Mouse (Mus musculus): Measurements from ENCODE around the gene Met. TPM values are rescaled to one million over a fixed set of nuclear protein-coding genes. Genes with fewer than 3 reads are reported as not detected.

Gene Met
- total RNA-seq, 1 experiment = 7.6 TPM

GRCm38 (mm10) chr6:17573227-17573626 lies 109.6 kb downstream of the Met start:
- H3K9ac ChIP-seq (ENCODE audit: insufficient read depth, low read depth, low read length, poor library complexity, severe bottlenecking) = no peak overlapping the region
- H3K27ac ChIP-seq (ENCODE audit: insufficient read depth, low read depth, low read length, poor library complexity, severe bottlenecking) = no peak overlapping the region
- no peaks in the 10 kb centered on the region for H3K9me3 ChIP-seq (ENCODE audit: control insufficient read depth, insufficient read depth, low read depth, low read length)
- H3K36me3 ChIP-seq (ENCODE audit: control insufficient read depth, insufficient read depth, low read length, poor library complexity, severe bottlenecking) = no peaks in the 10 kb centered on the region
- in situ Hi-C loops (cut with MboI; ENCODE audit: low sequenced_read_pairs in 2 of 2, unreplicated experiment in 2 of 2) = no loop called here
- H3K4me3 ChIP-seq (ENCODE audit: insufficient read depth in 1 of 2, low read depth in 1 of 2, low read length in 2 of 2, poor library complexity in 1 of 2, severe bottlenecking in 1 of 2) = no peak overlapping the region
- H3K4me1 ChIP-seq (ENCODE audit: control insufficient read depth in 2 of 2, insufficient read depth in 2 of 2, low read length in 2 of 2, poor library complexity in 1 of 2) = no peaks in the 10 kb centered on the region
- no peak for DNase-seq (ENCODE audit: low read depth, low spot score)
- TF ChIP-seq MAFK (IDR thresholded peaks at IDR 0.05; ENCODE audit: insufficient read depth, low read depth, low read length) (no peak), CHD2 (IDR thresholded peaks at IDR 0.05; ENCODE audit: low read depth, low read length) (no peak), ZNF384 (IDR thresholded peaks at IDR 0.05; ENCODE audit: low read depth, low read length) (no peak), ZC3H11A (IDR thresholded peaks at IDR 0.05; ENCODE audit: borderline replicate concordance, low read depth, low read length) (no peak), HCFC1 (IDR thresholded peaks at IDR 0.05; ENCODE audit: borderline replicate concordance, insufficient read depth, low read length) (no peak)

- no peak overlapping the region for H3K4me3 ChIP-seq (ENCODE audit: insufficient read depth in 1 of 2, low read depth in 1 of 2, low read length in 2 of 2, poor library complexity in 1 of 2, severe bottlenecking in 1 of 2)
Measured at GRCm38 (mm10) chr6:17573732-17574131, 110.1 kb downstream of the Met start.

GRCm38 (mm10) chr6:17578092-17578760 lies 114.6 kb downstream of the Met start:
- H3K36me3 ChIP-seq (ENCODE audit: control insufficient read depth, insufficient read depth, low read length, poor library complexity, severe bottlenecking) = no peaks in the 10 kb centered on the region
- in situ Hi-C loops (cut with MboI; ENCODE audit: low sequenced_read_pairs in 2 of 2, unreplicated experiment in 2 of 2) = loop anchor here (25.0 kb wide), 2 partner anchors 216 to 541 kb away; no protein-coding TSS in a partner anchor
- TF ChIP-seq ZNF384 (IDR thresholded peaks at IDR 0.05; ENCODE audit: low read depth, low read length) (no peak), ZC3H11A (IDR thresholded peaks at IDR 0.05; ENCODE audit: borderline replicate concordance, low read depth, low read length) (no peak), MAFK (IDR thresholded peaks at IDR 0.05; ENCODE audit: insufficient read depth, low read depth, low read length) (no peak), CHD2 (IDR thresholded peaks at IDR 0.05; ENCODE audit: low read depth, low read length) (no peak), HCFC1 (IDR thresholded peaks at IDR 0.05; ENCODE audit: borderline replicate concordance, insufficient read depth, low read length) (no peak)

More at GRCm38 (mm10) chr6:17573732-17574131, 110.1 kb downstream of the Met start:
- no peak for DNase-seq (ENCODE audit: low read depth, low spot score)
- Histone ChIP-seq H3K4me1 (ENCODE audit: control insufficient read depth in 2 of 2, insufficient read depth in 2 of 2, low read length in 2 of 2, poor library complexity in 1 of 2) (no peaks in the 10 kb centered on the region), H3K36me3 (ENCODE audit: control insufficient read depth, insufficient read depth, low read length, poor library complexity, severe bottlenecking) (no peaks in the 10 kb centered on the region), H3K27ac (ENCODE audit: insufficient read depth, low read depth, low read length, poor library complexity, severe bottlenecking) (no peak overlapping the region), H3K9me3 (ENCODE audit: control insufficient read depth, insufficient read depth, low read depth, low read length) (no peaks in the 10 kb centered on the region), H3K9ac (ENCODE audit: insufficient read depth, low read depth, low read length, poor library complexity, severe bottlenecking) (no peak overlapping the region)
- in situ Hi-C loops (cut with MboI; ENCODE audit: low sequenced_read_pairs in 2 of 2, unreplicated experiment in 2 of 2) = no loop called here
- TF ChIP-seq MAFK (IDR thresholded peaks at IDR 0.05; ENCODE audit: insufficient read depth, low read depth, low read length) (no peak), ZC3H11A (IDR thresholded peaks at IDR 0.05; ENCODE audit: borderline replicate concordance, low read depth, low read length) (no peak), CHD2 (IDR thresholded peaks at IDR 0.05; ENCODE audit: low read depth, low read length) (no peak), HCFC1 (IDR thresholded peaks at IDR 0.05; ENCODE audit: borderline replicate concordance, insufficient read depth, low read length) (no peak), ZNF384 (IDR thresholded peaks at IDR 0.05; ENCODE audit: low read depth, low read length) (no peak)

DNA sequence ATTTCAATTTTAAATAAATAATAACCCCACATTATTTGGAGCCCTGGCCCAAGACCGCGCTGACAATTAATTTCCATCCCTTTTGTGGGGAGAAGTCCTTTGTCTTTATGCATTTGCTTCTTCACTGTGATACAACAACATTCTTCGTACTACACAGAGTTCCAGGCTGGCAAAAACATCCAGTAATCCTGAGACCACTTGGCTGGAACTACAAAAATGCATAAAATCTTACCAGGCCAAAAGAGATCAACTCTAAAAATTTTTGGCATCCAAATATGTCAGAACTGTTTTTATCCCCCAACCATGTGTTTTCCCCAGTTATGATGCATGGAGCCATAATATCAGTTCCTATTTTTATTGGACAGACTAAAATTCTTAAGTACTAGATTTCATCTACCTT lies 116.7 kb downstream of the Met start:
- Histone ChIP-seq H3K9me3 (ENCODE audit: control insufficient read depth, insufficient read depth, low read depth, low read length) (no peaks in the 10 kb centered on the region), H3K9ac (ENCODE audit: insufficient read depth, low read depth, low read length, poor library complexity, severe bottlenecking) (no peak overlapping the region), H3K4me3 (ENCODE audit: insufficient read depth in 1 of 2, low read depth in 1 of 2, low read length in 2 of 2, poor library complexity in 1 of 2, severe bottlenecking in 1 of 2) (no peak overlapping the region), H3K4me1 (ENCODE audit: control insufficient read depth in 2 of 2, insufficient read depth in 2 of 2, low read length in 2 of 2, poor library complexity in 1 of 2) (no peaks in the 10 kb centered on the region), H3K36me3 (ENCODE audit: control insufficient read depth, insufficient read depth, low read length, poor library complexity, severe bottlenecking) (no peaks in the 10 kb centered on the region), H3K27ac (ENCODE audit: insufficient read depth, low read depth, low read length, poor library complexity, severe bottlenecking) (no peak overlapping the region)
- TF ChIP-seq MAFK (IDR thresholded peaks at IDR 0.05; ENCODE audit: insufficient read depth, low read depth, low read length) = no peak
- in situ Hi-C loops (cut with MboI; ENCODE audit: low sequenced_read_pairs in 2 of 2, unreplicated experiment in 2 of 2) = loop anchor here (25.0 kb wide), 2 partner anchors 218 to 543 kb away; no protein-coding TSS in a partner anchor
- no peak for DNase-seq (ENCODE audit: low read depth, low spot score)

More at GRCm38 (mm10) chr6:17578092-17578760, 114.6 kb downstream of the Met start:
- DNase-seq (ENCODE audit: low read depth, low spot score) = no peak
- no peaks in the 10 kb centered on the region for H3K9me3 ChIP-seq (ENCODE audit: control insufficient read depth, insufficient read depth, low read depth, low read length)
- H3K27ac ChIP-seq (ENCODE audit: insufficient read depth, low read depth, low read length, poor library complexity, severe bottlenecking) = no peak overlapping the region
- no peaks in the 10 kb centered on the region for H3K4me1 ChIP-seq (ENCODE audit: control insufficient read depth in 2 of 2, insufficient read depth in 2 of 2, low read length in 2 of 2, poor library complexity in 1 of 2)
- H3K4me3 ChIP-seq (ENCODE audit: insufficient read depth in 1 of 2, low read depth in 1 of 2, low read length in 2 of 2, poor library complexity in 1 of 2, severe bottlenecking in 1 of 2) = no peak overlapping the region
- H3K9ac ChIP-seq (ENCODE audit: insufficient read depth, low read depth, low read length, poor library complexity, severe bottlenecking) = no peak overlapping the region

All from ES-E14 (cell line).